Mouse (Mus musculus) intestine, embryonic 16.5 days (tissue): ENCODE results near the gene Pus10. TPM values are rescaled to one million over a fixed set of nuclear protein-coding genes. Genes with fewer than 3 reads are reported as not detected.

Experiments used
- ATAC-seq: fragments of 200-750 bp; cut with Nextera tagmentation; 2 replicates; pipeline ENCODE4 v1.8.0; 2017; ENCODE audit warnings: moderate TSS enrichment, moderate library complexity
- H3K27ac ChIP-seq: fragments of 300-500 bp; sonication (generic); 2 replicates; pipeline ENCODE4 v1.5.1; 2014; ENCODE audit warnings: mild to moderate bottlenecking, low read length
- H3K27me3 ChIP-seq: fragments of 300-500 bp; sonication (generic); replicated peaks from 2 replicates; pipeline ENCODE4 v1.6.1; 2014; ENCODE audit warnings: low read length, control low read depth, mixed read lengths; ENCODE audit not compliant: control insufficient read depth, insufficient read depth
- H3K36me3 ChIP-seq: fragments of 300-500 bp; sonication (generic); 2 replicates; pipeline ENCODE4 v1.6.1; 2014; ENCODE audit warnings: low read length, control low read depth; ENCODE audit not compliant: control insufficient read depth, insufficient read depth
- H3K4me1 ChIP-seq: fragments of 300-500 bp; sonication (generic); 2 replicates; pipeline ENCODE4 v1.6.1; 2014; ENCODE audit warnings: low read length, control low read depth, mixed read lengths; ENCODE audit not compliant: control insufficient read depth, insufficient read depth
- H3K4me2 ChIP-seq: fragments of 300-500 bp; sonication (generic); 2 replicates; pipeline ENCODE4 v1.6.1; 2014; ENCODE audit warnings: low read depth, low read length, control low read depth
- H3K4me3 ChIP-seq: fragments of 300-500 bp; sonication (generic); 2 replicates; pipeline ENCODE4 v1.5.1; 2014; ENCODE audit warnings: mild to moderate bottlenecking, low read length
- H3K9ac ChIP-seq: fragments of 300-500 bp; sonication (generic); 2 replicates; pipeline ENCODE4 v1.6.1; 2014; ENCODE audit warnings: low read depth, low read length
- H3K9me3 ChIP-seq: fragments of 300-500 bp; sonication (generic); 2 replicates; pipeline ENCODE4 v1.6.1; 2016; ENCODE audit warnings: low read length, control low read depth; ENCODE audit not compliant: control insufficient read depth
- WGBS: fragments of 180-500 bp; shearing (Covaris S2); extraction: QIAGEN DNeasy Blood & Tissue Kit; methylation state at CpG from one replicate; pipeline ENCODE4 v1.1.7; 2014; 5-methylcytosine and 5-hydroxymethylcytosine counted together
- polyA plus RNA-seq: library from polyadenylated mRNA; unstranded; fragments of >200 nt; fragmentation: Nextera tagmentation; extraction: Ambion mirVana; gene quantifications from 2 replicates; pipeline ENCODE4 v1.2.1, GENCODE M21; 2015

Pus10 gene
- polyA plus RNA-seq, 1 experiment from 2014 or later = 20.9 TPM

- 57% methylated on average over 1 of the region's 1 CpGs for WGBS
- H3K36me3 ChIP-seq = no peaks in the 10 kb centered on the region
- no peaks in the 10 kb centered on the region for H3K27me3 ChIP-seq
- H3K27ac ChIP-seq = no peak overlapping the region
- peaks cover 5% of the 10 kb centered on the region; the same call in 1 of the 2 replicates for H3K4me1 ChIP-seq
- no peak overlapping the region for H3K4me3 ChIP-seq
- H3K9ac ChIP-seq = no peak overlapping the region
- no peak for ATAC-seq
- H3K4me2 ChIP-seq = no peak overlapping the region
- H3K9me3 ChIP-seq = no peaks in the 10 kb centered on the region
These were observed 102.5 kb downstream of the Pus10 start for GRCm38 (mm10) chr11:23767928-23768327.

GRCm38 (mm10) chr11:23769033-23769432 lies 103.6 kb downstream of the Pus10 start:
- H3K4me3 ChIP-seq = no peak overlapping the region
- H3K27me3 ChIP-seq = no peaks in the 10 kb centered on the region
- H3K27ac ChIP-seq = no peak overlapping the region
- H3K4me1 ChIP-seq = peaks cover 5% of the 10 kb centered on the region; the same call in 1 of the 2 replicates
- no peak overlapping the region for H3K4me2 ChIP-seq
- H3K36me3 ChIP-seq = no peaks in the 10 kb centered on the region
- ATAC-seq = no peak
- no peak overlapping the region for H3K9ac ChIP-seq
- no peaks in the 10 kb centered on the region for H3K9me3 ChIP-seq

- Histone ChIP-seq H3K36me3 (no peaks in the 10 kb centered on the region), H3K4me1 (peaks cover 5% of the 10 kb centered on the region; the same call in 1 of the 2 replicates), H3K9me3 (no peaks in the 10 kb centered on the region), H3K4me3 (peak overlapping the region; percentile 81), H3K27me3 (no peaks in the 10 kb centered on the region), H3K9ac (peak overlapping the region; percentile 81), H3K27ac (peak overlapping the region; percentile 97), H3K4me2 (peak overlapping the region; percentile 87)
- peak; percentile 5; the same call in 1 of the 2 replicates for ATAC-seq
- WGBS = under 1% methylated on average over 25 of the region's 25 CpGs
These were observed 104.4 kb downstream of the Pus10 start for GRCm38 (mm10) chr11:23769686-23770509.

- Histone ChIP-seq H3K4me3 (peak overlapping the region; percentile 81), H3K9ac (peak overlapping the region; percentile 81), H3K27ac (peak overlapping the region; percentile 97), H3K36me3 (no peaks in the 10 kb centered on the region), H3K9me3 (no peaks in the 10 kb centered on the region), H3K27me3 (no peaks in the 10 kb centered on the region), H3K4me1 (peaks cover 5% of the 10 kb centered on the region; the same call in 1 of the 2 replicates), H3K4me2 (peak overlapping the region; percentile 87)
- ATAC-seq = no peak
- WGBS = under 1% methylated on average over 24 of the region's 24 CpGs
These were observed 105.0 kb downstream of the Pus10 start for GRCm38 (mm10) chr11:23770510-23770759.

- H3K4me2 ChIP-seq = peak within 1 kb of the TSS; percentile 87
- peak within 1 kb of the TSS; percentile 81 for H3K4me3 ChIP-seq
- H3K9me3 ChIP-seq = no peaks in the 10 kb centered on the region
- under 1% methylated on average over 81 of the region's 88 CpGs for WGBS
- peak within 1 kb of the TSS; percentile 81 for H3K9ac ChIP-seq
- peak; percentile 93 for ATAC-seq
- peaks cover 5% of the 10 kb centered on the region; the same call in 1 of the 2 replicates for H3K4me1 ChIP-seq
- H3K27me3 ChIP-seq = no peaks in the 10 kb centered on the region
- peak within 1 kb of the TSS; percentile 97 for H3K27ac ChIP-seq
- H3K36me3 ChIP-seq = no peaks in the 10 kb centered on the region
These were observed 105.5 kb downstream of the Pus10 start, which contains the start of gene Rel for GRCm38 (mm10) chr11:23770760-23771506. Gene Rel (minus strand): TSS chr11:23770970.

GRCm38 (mm10) chr11:23771507-23772097 lies 106.1 kb downstream of the Pus10 start:
- Histone ChIP-seq H3K36me3 (no peaks in the 10 kb centered on the region), H3K9ac (peak overlapping the region; percentile 81), H3K27me3 (no peaks in the 10 kb centered on the region), H3K9me3 (no peaks in the 10 kb centered on the region), H3K27ac (peak overlapping the region; percentile 97), H3K4me1 (peaks cover 5% of the 10 kb centered on the region; the same call in 1 of the 2 replicates), H3K4me2 (peak overlapping the region; percentile 87), H3K4me3 (peak overlapping the region; percentile 81)
- peak; percentile 17; the same call in 1 of the 2 replicates for ATAC-seq
- WGBS = 7% methylated on average over 21 of the region's 21 CpGs

- H3K4me3 ChIP-seq = no peak overlapping the region
- 36% methylated on average over 1 of the region's 1 CpGs for WGBS
- no peak overlapping the region for H3K4me2 ChIP-seq
- H3K4me1 ChIP-seq = peaks cover 5% of the 10 kb centered on the region; the same call in 1 of the 2 replicates
- no peaks in the 10 kb centered on the region for H3K36me3 ChIP-seq
- H3K9me3 ChIP-seq = no peaks in the 10 kb centered on the region
- no peak overlapping the region for H3K27ac ChIP-seq
- no peak overlapping the region for H3K9ac ChIP-seq
- H3K27me3 ChIP-seq = no peaks in the 10 kb centered on the region
- ATAC-seq = no peak
These were observed 107.0 kb downstream of the Pus10 start for GRCm38 (mm10) chr11:23772471-23772870.

GRCm38 (mm10) chr11:23778787-23779201 lies 113.3 kb downstream of the Pus10 start:
- Histone ChIP-seq H3K36me3 (no peaks in the 10 kb centered on the region), H3K9ac (no peak overlapping the region), H3K4me2 (no peak overlapping the region), H3K4me1 (no peaks in the 10 kb centered on the region), H3K27me3 (no peaks in the 10 kb centered on the region), H3K27ac (no peak overlapping the region), H3K4me3 (no peak overlapping the region), H3K9me3 (no peaks in the 10 kb centered on the region)
- WGBS = 87% methylated on average over 8 of the region's 8 CpGs
- ATAC-seq = no peak

GRCm38 (mm10) chr11:23782038-23782437 lies 116.6 kb downstream of the Pus10 start:
- Histone ChIP-seq H3K27me3 (no peaks in the 10 kb centered on the region), H3K9ac (no peak overlapping the region), H3K36me3 (no peaks in the 10 kb centered on the region), H3K4me3 (no peak overlapping the region), H3K4me1 (no peaks in the 10 kb centered on the region), H3K27ac (no peak overlapping the region), H3K4me2 (no peak overlapping the region), H3K9me3 (no peaks in the 10 kb centered on the region)
- WGBS = 63% methylated on average over 3 of the region's 3 CpGs
- no peak for ATAC-seq
